Mouse (Mus musculus): ENCODE measurements around the gene Nfkb2.
A peak's percentile ranks its signal among the peaks of the same experiment; 100 is the strongest.

- TF ChIP-seq CTCF (IDR thresholded peaks at IDR 0.05; ENCODE audit: control insufficient read depth, insufficient read depth, low read length): peak; percentile 99
- peak; percentile 43; the same call in 1 of the 2 replicates for TF ChIP-seq POLR2A (IDR thresholded peaks at IDR 0.05; ENCODE audit: borderline replicate concordance, control insufficient read depth, low read depth, low read length)
Measured at GRCm38 (mm10) chr19:46329951-46330350, 25.8 kb downstream of the Nfkb2 start.
